Mouse (Mus musculus) kidney, adult 2 months (tissue): ENCODE measurements around the gene Il10ra.

Experiments used
- CTCF ChIP-seq: fragments of 200-500 bp; conservative IDR thresholded peaks from 2 replicates; pipeline ENCODE4 v1.5.1; 2011; ENCODE audit warnings: low read depth, mild to moderate bottlenecking, control low read depth, low read length, moderate library complexity, mixed read lengths; ENCODE audit not compliant: insufficient read depth, insufficient read length
- POLR2A ChIP-seq: fragments of 200-500 bp; IDR thresholded peaks from one replicate; pipeline ENCODE4 v1.6.1; 2011; ENCODE audit warnings: low read depth, low read length, control low read depth

- TF ChIP-seq POLR2A (no peak), CTCF (no peak)
These were observed 13.5 kb downstream of the Il10ra start for GRCm38 (mm10) chr9:45255431-45255830.
